Mouse (Mus musculus): Measurements from ENCODE around the gene Gak. TPM values are rescaled to one million over a fixed set of nuclear protein-coding genes. Genes with fewer than 3 reads are reported as not detected.
A peak's percentile ranks its signal among the peaks of the same experiment; 100 is the strongest.

Gene Gak
- polyA plus RNA-seq, 1 experiment from 2014 or later, result 43.2 TPM

DNA sequence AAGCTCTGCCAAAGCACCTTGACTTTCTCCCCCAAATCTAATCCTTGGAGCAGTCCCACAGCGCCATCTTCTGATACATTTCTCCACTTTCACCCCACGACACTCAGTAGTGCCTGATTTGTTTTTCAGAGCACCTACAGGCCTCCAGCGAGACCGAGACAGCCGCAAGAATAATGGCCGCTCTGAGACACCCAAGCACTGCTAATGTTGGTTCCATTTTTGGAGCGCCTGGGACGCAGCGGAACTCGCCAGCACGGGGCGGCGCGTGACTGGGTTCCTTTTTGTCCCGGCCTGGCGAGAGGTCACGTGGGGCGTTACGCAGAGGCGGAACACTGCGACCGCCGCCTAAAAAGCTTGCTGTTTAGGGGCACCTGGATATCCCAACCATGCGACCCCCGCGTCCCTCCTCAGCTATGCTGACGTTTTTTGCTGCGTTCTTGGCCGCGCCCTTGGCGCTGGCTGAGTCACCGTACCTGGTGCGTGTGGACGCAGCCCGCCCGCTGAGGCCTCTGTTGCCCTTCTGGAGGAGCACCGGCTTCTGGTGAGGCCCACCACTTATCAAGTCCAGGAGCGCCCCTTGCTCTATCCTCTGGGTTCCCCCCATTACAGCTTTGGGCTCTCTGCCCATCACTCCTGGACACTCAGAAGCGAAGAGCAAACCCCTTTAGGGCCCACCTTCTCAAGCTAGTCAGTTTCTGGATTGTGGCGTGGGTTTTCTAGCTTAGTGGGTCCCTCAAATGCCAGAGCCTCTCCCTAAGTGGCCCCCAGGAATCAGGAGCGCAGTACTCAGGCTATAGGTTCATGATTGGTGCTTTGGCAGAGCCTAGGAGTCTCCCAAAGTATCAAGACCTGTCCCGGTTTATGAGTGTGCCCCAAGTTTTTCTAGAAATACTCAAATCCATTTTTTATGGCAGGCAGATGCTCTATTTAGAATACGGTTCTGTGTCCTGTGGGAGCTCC lies 39.7 kb upstream of the Gak start, which contains the start of gene Dgkq:
Gene Dgkq, minus strand, starts transcription at position 696 of the 960 bp plus-strand sequence.
- 6% methylated on average over 43 of the region's 43 CpGs for WGBS
- peak within 1 kb of the TSS; percentile 72 for H3K4me3 ChIP-seq
- H3K27ac ChIP-seq (ENCODE audit: poor library complexity, severe bottlenecking), result peak within 1 kb of the TSS; percentile 87
- peaks cover 7% of the 10 kb centered on the region; the same call in 1 of the 2 replicates for H3K27me3 ChIP-seq (replicated peaks)
- H3K36me3 ChIP-seq, result peaks cover 32% of the 10 kb centered on the region
- ATAC-seq (ENCODE audit: insufficient number of reproducible peaks, low FRiP score), result peak; percentile 84
- H3K9me3 ChIP-seq (replicated peaks), result no peaks in the 10 kb centered on the region
- H3K4me1 ChIP-seq (replicated peaks), result peaks cover 14% of the 10 kb centered on the region
- H3K9ac ChIP-seq, result peak within 1 kb of the TSS; percentile 84
- H3K4me2 ChIP-seq, result peak within 1 kb of the TSS; percentile 76

DNA sequence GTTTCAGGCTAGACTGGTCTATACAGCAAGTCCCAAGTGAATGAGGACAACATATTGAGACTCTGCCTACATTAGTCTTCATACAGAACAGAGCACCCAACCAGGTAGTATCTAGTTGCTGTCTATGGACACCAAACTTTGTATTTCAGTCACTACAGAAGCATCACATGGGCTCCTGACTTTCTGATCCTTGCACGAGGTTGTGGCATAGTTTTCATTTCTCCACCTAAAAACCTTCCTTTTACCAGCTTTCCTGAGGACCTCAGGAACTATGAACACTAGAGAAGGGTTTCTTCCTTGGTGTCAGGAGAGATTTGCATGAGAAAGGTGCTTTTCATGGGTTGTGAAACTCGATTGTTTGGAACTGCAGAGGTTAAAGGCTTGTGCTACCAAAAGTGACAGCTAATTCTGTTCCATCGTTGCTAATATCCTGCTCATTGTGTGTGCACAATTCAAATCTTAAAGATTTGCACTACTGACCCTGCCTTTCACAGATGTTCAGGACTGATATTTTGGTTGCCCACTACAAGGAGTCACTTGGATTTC lies 38.9 kb upstream of the Gak start:
- no peak for ATAC-seq (ENCODE audit: insufficient number of reproducible peaks, low FRiP score)
- Histone ChIP-seq H3K9ac (peak overlapping the region; percentile 84), H3K4me3 (peak overlapping the region; percentile 72), H3K27me3 (replicated peaks) (peaks cover 7% of the 10 kb centered on the region; the same call in 1 of the 2 replicates), H3K4me1 (replicated peaks) (peaks cover 14% of the 10 kb centered on the region), H3K4me2 (peak overlapping the region; percentile 76), H3K27ac (ENCODE audit: poor library complexity, severe bottlenecking) (peak overlapping the region; percentile 87), H3K36me3 (peaks cover 24% of the 10 kb centered on the region), H3K9me3 (replicated peaks) (no peaks in the 10 kb centered on the region)
- WGBS, result 12% methylated on average over 3 of the region's 3 CpGs

DNA sequence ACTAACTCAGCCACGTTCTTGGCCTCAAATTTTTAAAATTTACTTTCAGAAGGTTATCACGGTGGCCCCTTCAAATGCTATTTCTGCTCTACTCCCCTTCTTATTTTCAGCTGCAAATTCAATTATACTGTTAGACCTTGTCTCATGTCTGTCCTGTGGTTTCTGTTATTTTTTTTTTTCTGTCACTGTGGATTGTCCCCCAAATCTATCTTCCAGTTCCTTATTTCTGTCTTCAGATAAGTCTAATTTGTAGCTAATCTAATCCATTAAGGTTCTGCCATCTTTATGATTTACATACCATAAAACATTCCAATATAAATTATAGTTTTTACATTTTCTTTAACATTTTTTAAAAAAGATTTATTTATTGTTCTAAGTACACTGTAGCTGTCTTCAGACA lies 37.8 kb upstream of the Gak start:
- no peaks in the 10 kb centered on the region for H3K9me3 ChIP-seq (replicated peaks)
- peaks cover 14% of the 10 kb centered on the region for H3K36me3 ChIP-seq
- H3K4me2 ChIP-seq, result no peak overlapping the region
- H3K4me1 ChIP-seq (replicated peaks), result peaks cover 14% of the 10 kb centered on the region
- no peak overlapping the region for H3K27ac ChIP-seq (ENCODE audit: poor library complexity, severe bottlenecking)
- peaks cover 14% of the 10 kb centered on the region for H3K27me3 ChIP-seq (replicated peaks)
- no peak for ATAC-seq (ENCODE audit: insufficient number of reproducible peaks, low FRiP score)
- 83% methylated on average over 2 of the region's 2 CpGs for WGBS
- no peak overlapping the region for H3K9ac ChIP-seq
- no peak overlapping the region for H3K4me3 ChIP-seq

DNA sequence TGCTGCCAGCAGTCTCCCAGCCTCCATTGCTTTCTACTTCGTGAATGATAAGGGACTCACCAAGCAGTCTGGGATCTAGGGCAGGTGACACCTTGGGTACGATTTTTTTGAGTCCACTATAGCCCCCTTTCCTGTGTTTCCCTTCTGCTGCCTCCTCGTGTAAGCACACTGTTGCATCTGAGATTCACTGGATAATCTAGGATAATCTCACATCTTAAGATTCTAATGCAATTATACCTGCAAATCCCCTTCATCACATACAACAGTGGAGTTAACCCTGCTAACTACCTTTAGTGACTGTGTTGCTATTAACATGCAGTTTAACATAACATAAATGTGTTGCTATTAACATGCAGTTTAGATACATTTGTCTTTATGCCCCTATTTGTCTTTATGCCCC lies 35.5 kb upstream of the Gak start:
- Histone ChIP-seq H3K27ac (ENCODE audit: poor library complexity, severe bottlenecking) (no peak overlapping the region), H3K9me3 (replicated peaks) (no peaks in the 10 kb centered on the region), H3K4me3 (no peak overlapping the region), H3K4me1 (replicated peaks) (peaks cover 8% of the 10 kb centered on the region), H3K36me3 (no peaks in the 10 kb centered on the region), H3K27me3 (replicated peaks) (peaks cover 14% of the 10 kb centered on the region), H3K9ac (no peak overlapping the region), H3K4me2 (no peak overlapping the region)
- 33% methylated on average over 3 of the region's 3 CpGs for WGBS
- no peak for ATAC-seq (ENCODE audit: insufficient number of reproducible peaks, low FRiP score)

DNA sequence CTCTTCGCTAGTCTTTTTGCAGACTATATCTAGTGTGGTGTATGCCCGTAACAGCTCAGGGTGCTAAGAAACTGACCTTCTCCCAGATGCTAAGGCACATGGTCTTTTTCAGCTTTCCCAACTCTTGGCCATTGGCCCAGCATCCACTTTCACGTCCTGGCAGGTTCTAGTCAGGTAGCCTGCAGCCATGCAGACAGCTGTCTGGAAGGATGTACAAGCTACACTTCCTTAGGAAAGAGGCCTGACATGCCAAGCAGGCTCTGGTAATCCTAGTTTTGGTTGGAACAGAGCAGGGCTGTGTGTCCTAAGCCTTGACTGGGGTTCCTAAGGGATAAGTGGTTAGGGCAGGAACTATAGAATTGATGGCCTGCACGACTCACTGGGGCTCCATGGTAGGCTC lies 33.2 kb upstream of the Gak start:
- Histone ChIP-seq H3K27ac (ENCODE audit: poor library complexity, severe bottlenecking) (no peak overlapping the region), H3K9ac (no peak overlapping the region), H3K4me3 (no peak overlapping the region), H3K27me3 (replicated peaks) (peaks cover 14% of the 10 kb centered on the region), H3K36me3 (peaks cover 3% of the 10 kb centered on the region; the same call in 1 of the 2 replicates), H3K4me2 (no peak overlapping the region), H3K9me3 (replicated peaks) (no peaks in the 10 kb centered on the region), H3K4me1 (replicated peaks) (peaks cover 11% of the 10 kb centered on the region)
- 78% methylated on average over 4 of the region's 4 CpGs for WGBS
- ATAC-seq (ENCODE audit: insufficient number of reproducible peaks, low FRiP score), result no peak

DNA sequence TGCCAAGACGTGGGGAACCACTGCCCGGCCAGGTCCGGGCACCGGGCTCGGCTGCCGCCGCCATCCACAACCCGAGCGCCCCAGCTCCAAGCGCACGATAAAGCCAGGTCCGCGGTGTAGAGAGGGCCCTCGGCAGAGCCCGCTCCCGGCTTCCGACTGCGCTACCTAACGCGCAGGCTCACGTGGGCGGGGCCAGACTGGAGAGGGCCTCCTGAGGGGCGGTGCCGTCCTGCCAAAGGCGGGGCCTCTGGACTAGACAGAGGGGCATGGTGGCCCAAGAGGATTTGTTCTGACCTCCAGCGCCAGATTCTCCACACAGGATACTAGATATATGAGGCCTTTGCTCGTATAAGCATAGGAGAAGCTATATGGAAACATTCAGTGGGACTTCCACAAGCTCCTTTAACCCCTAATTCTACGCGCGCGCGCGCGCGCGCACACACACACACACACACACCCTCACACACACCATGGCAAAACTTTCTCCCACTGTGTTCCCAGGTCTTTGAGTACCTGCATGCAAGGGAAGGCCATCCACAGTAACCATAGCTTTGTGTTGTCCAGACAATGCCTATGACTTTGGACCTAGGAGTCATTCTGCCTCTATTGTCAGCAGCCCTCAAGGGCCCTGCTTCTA lies 31.2 kb upstream of the Gak start:
- Histone ChIP-seq H3K27me3 (replicated peaks) (peaks cover 14% of the 10 kb centered on the region), H3K4me1 (replicated peaks) (peaks cover 11% of the 10 kb centered on the region), H3K27ac (ENCODE audit: poor library complexity, severe bottlenecking) (no peak overlapping the region), H3K4me2 (peak overlapping the region; percentile 94), H3K4me3 (peak overlapping the region; percentile 87), H3K36me3 (peaks cover 21% of the 10 kb centered on the region), H3K9ac (peak overlapping the region; percentile 90), H3K9me3 (replicated peaks) (no peaks in the 10 kb centered on the region)
- 13% methylated on average over 36 of the region's 36 CpGs for WGBS
- peak; percentile 100 for ATAC-seq (ENCODE audit: insufficient number of reproducible peaks, low FRiP score)

DNA sequence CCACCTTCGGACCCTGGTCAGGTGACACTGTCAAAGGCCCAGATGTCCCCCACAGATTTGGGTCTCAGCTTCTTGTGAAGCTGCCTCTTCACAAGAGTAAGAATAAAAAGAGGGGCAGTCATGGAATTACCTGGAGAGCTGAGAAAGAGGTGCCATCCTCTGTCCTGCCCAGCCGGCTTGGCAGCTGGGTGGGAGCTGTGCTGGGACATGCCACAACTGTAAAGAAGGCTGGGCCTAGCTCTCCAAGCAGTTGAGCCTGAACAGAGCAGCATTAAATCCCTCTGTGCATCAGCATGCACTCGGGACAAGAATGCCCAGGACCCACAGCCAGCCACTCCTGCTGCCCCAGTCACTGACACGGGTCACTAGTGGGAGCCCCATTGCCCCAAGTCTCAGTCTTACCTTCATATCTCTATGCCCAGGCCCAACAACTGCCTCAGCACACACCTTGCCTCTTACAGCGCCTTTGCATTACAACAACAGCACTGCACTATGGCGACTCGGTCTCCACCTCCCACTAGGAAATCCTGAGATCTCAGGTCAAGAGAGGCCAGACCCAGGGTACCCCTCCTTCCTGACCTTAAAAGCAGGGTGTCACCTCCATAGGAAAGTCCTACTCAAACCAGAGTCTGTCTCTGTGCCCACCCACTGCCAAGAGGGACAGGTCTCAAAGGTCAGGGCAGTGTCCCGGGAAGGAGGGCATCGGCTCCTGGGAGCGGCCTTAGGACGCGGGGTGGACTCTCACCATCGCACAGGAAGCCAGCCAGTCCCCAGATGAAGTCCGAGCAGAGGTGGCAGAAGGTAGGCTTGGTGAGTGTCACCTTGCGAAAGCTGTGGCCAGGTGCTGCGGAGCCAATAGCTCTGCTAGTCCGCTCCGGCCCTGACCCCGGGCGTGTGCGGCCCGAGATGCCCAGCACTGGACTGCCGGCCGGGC lies 30.4 kb upstream of the Gak start, which contains the start of gene Idua:
Gene Idua, plus strand, starts transcription at position 634 of the 934 bp plus-strand sequence.
- Histone ChIP-seq H3K27ac (ENCODE audit: poor library complexity, severe bottlenecking) (no peak within 1 kb of the TSS), H3K27me3 (replicated peaks) (peaks cover 12% of the 10 kb centered on the region), H3K9ac (peak within 1 kb of the TSS; percentile 90), H3K4me1 (replicated peaks) (peaks cover 11% of the 10 kb centered on the region), H3K4me2 (peak within 1 kb of the TSS; percentile 94), H3K36me3 (peaks cover 29% of the 10 kb centered on the region), H3K4me3 (peak within 1 kb of the TSS; percentile 87), H3K9me3 (replicated peaks) (no peaks in the 10 kb centered on the region)
- peak; percentile 51 for ATAC-seq (ENCODE audit: insufficient number of reproducible peaks, low FRiP score)
- WGBS, result 13% methylated on average over 24 of the region's 24 CpGs

DNA sequence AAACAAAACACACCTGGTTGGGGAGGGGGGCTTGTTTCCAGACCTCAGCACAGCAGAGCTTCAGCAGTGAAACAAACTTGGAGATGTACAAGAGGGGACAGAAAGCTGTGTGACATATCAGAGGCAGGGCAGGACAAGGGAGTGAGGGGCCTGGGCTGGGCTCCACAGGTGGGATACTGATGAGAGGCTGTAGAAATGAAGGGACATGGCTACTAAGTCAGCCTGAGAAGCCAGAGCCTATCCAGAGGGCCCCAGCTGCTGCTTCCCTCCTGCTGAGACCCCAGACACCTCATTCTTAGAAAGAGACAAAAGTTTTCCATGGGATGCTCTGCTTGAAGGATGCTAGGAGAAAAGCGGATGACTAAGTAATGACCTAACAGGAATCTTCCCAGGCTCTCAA lies 29.1 kb upstream of the Gak start:
- no peak overlapping the region for H3K9ac ChIP-seq
- no peak overlapping the region for H3K4me2 ChIP-seq
- H3K4me1 ChIP-seq (replicated peaks), result peaks cover 11% of the 10 kb centered on the region
- no peaks in the 10 kb centered on the region for H3K9me3 ChIP-seq (replicated peaks)
- ATAC-seq (ENCODE audit: insufficient number of reproducible peaks, low FRiP score), result no peak
- peaks cover 43% of the 10 kb centered on the region for H3K36me3 ChIP-seq
- H3K27me3 ChIP-seq (replicated peaks), result peaks cover 6% of the 10 kb centered on the region
- no peak overlapping the region for H3K27ac ChIP-seq (ENCODE audit: poor library complexity, severe bottlenecking)
- H3K4me3 ChIP-seq, result no peak overlapping the region
- 87% methylated on average over 1 of the region's 1 CpGs for WGBS

DNA sequence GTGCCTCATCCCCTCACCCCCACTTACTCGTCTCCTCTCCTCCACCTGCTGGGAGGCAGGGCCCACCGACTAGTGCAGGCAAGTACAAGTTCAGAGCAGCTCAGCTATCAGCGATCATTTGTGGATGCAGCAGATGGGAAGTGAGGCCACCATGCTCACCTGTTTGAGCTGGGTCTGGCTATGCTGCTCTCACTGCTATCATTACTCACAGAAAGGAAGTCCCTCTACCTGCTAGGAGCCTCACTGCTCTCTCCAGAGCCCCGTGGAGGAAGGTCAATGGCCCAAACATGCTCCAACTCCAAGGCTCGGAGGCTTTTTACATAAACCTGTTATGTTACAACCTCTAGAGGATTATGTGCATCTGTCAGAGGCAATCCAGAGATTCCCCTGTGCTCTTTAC lies 27.9 kb upstream of the Gak start:
- H3K4me2 ChIP-seq, result no peak overlapping the region
- H3K36me3 ChIP-seq, result peaks cover 54% of the 10 kb centered on the region
- no peak overlapping the region for H3K9ac ChIP-seq
- peaks cover 11% of the 10 kb centered on the region for H3K4me1 ChIP-seq (replicated peaks)
- ATAC-seq (ENCODE audit: insufficient number of reproducible peaks, low FRiP score), result no peak
- no peak overlapping the region for H3K27ac ChIP-seq (ENCODE audit: poor library complexity, severe bottlenecking)
- WGBS, result 73% methylated on average over 5 of the region's 5 CpGs
- H3K4me3 ChIP-seq, result no peak overlapping the region
- H3K27me3 ChIP-seq (replicated peaks), result no peaks in the 10 kb centered on the region
- no peaks in the 10 kb centered on the region for H3K9me3 ChIP-seq (replicated peaks)

DNA sequence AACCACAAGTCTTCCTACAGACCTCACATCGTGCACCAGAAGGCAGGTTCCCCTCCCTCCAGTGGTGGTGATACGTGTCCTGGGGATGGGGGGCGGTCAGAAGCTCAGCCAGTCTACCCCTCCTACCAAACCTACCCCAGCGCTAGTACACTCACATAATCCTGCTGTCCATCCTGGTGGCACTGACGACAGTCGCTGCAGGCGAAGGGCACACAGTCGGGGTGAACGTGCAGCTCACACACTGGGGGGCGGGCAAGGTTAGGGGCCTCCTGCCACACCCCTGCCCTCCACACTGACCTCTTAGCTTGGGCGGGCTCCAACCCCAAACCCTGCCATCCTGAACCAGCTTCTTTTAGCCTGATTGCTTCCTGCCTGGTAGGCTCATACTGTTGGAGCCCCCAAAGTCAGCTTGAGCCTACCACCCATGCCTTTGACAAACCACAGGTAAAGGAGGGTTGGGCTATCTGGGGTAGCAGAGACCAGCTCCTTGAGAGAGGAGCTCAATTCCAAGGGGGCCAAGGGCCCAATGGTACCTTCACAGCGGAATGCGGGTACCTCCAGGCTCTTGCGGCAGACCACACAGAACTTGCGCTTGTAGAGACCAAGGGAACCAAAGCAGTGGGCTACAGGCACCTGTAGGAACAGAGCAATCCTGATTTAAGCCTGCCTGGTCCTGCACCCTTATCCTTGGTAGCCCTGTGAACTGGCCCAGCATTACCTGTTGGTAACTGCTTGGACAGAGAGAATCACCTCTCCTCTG lies 26.5 kb upstream of the Gak start:
- H3K4me2 ChIP-seq, result no peak overlapping the region
- no peaks in the 10 kb centered on the region for H3K27me3 ChIP-seq (replicated peaks)
- H3K9me3 ChIP-seq (replicated peaks), result no peaks in the 10 kb centered on the region
- no peak overlapping the region for H3K27ac ChIP-seq (ENCODE audit: poor library complexity, severe bottlenecking)
- peaks cover 11% of the 10 kb centered on the region for H3K4me1 ChIP-seq (replicated peaks)
- no peak overlapping the region for H3K4me3 ChIP-seq
- 90% methylated on average over 15 of the region's 15 CpGs for WGBS
- H3K9ac ChIP-seq, result no peak overlapping the region
- H3K36me3 ChIP-seq, result peaks cover 62% of the 10 kb centered on the region
- no peak for ATAC-seq (ENCODE audit: insufficient number of reproducible peaks, low FRiP score)
